Mouse (Mus musculus) heart, postnatal 0 days (tissue): ENCODE data around the gene Stxbp2. TPM values are rescaled to one million over a fixed set of nuclear protein-coding genes. Genes with fewer than 3 reads are reported as not detected.

ENCODE experiments used
- ATAC-seq: fragments of 200-750 bp; cut with Nextera tagmentation; 2 replicates; pipeline ENCODE4 v1.8.0; 2017; ENCODE audit warnings: low read depth, moderate number of reproducible peaks, moderate library complexity; ENCODE audit not compliant: insufficient read depth
- DNase-seq: peaks from one replicate; pipeline ENCODE4 v3.0.0-alpha.2; 2016; ENCODE audit warnings: low spot score
- H3K27ac ChIP-seq: fragments of 300-500 bp; sonication (generic); 2 replicates; pipeline ENCODE4 v1.5.1; 2014; ENCODE audit warnings: low read depth, mild to moderate bottlenecking
- H3K27me3 ChIP-seq: fragments of 300-500 bp; sonication (generic); 2 replicates; pipeline ENCODE4 v1.6.1; 2014; ENCODE audit warnings: low read length, mixed read lengths; ENCODE audit not compliant: control insufficient read depth, insufficient read depth
- H3K36me3 ChIP-seq: fragments of 300-500 bp; sonication (generic); replicated peaks from 2 replicates; pipeline ENCODE4 v1.6.1; 2014; ENCODE audit warnings: low read length, mixed read lengths; ENCODE audit not compliant: control insufficient read depth, insufficient read depth
- H3K4me1 ChIP-seq: fragments of 300-500 bp; sonication (generic); 2 replicates; pipeline ENCODE4 v1.6.1; 2014; ENCODE audit warnings: antibody characterized with exemption; ENCODE audit not compliant: control insufficient read depth, insufficient read depth
- H3K4me2 ChIP-seq: fragments of 300-500 bp; sonication (generic); 2 replicates; pipeline ENCODE4 v1.6.1; 2014; ENCODE audit warnings: low read depth, mild to moderate bottlenecking, low read length, moderate library complexity
- H3K4me3 ChIP-seq: fragments of 300-500 bp; sonication (generic); 2 replicates; pipeline ENCODE4 v1.5.1; 2014; ENCODE audit warnings: low read depth, low read length
- H3K9ac ChIP-seq: fragments of 300-500 bp; sonication (generic); replicated peaks from 2 replicates; pipeline ENCODE4 v1.6.1; 2014; ENCODE audit warnings: low read depth, low read length, mixed read lengths
- H3K9me3 ChIP-seq: fragments of 300-500 bp; sonication (generic); replicated peaks from 2 replicates; pipeline ENCODE4 v1.6.1; 2016; ENCODE audit warnings: low read length; ENCODE audit not compliant: control insufficient read depth
- CTCF ChIP-seq: IDR thresholded peaks from 2 replicates; pipeline ENCODE4 v1.5.1; 2016; ENCODE audit warnings: antibody characterized with exemption, control low read depth, low read depth
- EP300 ChIP-seq: IDR thresholded peaks from 2 replicates; pipeline ENCODE4 v1.6.1; 2016; ENCODE audit warnings: antibody characterized with exemption, low read depth
- WGBS: fragments of 180-500 bp; shearing (Covaris S2); extraction: QIAGEN DNeasy Blood & Tissue Kit; methylation state at CpG from one replicate; pipeline ENCODE4 v1.1.7; 2014; 5-methylcytosine and 5-hydroxymethylcytosine counted together
- polyA plus RNA-seq: library from polyadenylated mRNA; unstranded; fragments of >200 nt; fragmentation: Nextera tagmentation; extraction: Ambion mirVana; gene quantifications from 2 replicates; pipeline ENCODE4 v1.2.1, GENCODE M21; 2015
- total RNA-seq: library from RNA; depleted of rRNA; stranded (reverse); fragments of >200 nt; gene quantifications from 2 replicates; pipeline ENCODE4 v1.2.3, GENCODE M21; 2014; ENCODE audit warnings: low replicate concordance

The Stxbp2 gene
- total and polyA plus RNA-seq, 2 experiments from 2014 or later, result 14.5 to 15.2 TPM

DNA sequence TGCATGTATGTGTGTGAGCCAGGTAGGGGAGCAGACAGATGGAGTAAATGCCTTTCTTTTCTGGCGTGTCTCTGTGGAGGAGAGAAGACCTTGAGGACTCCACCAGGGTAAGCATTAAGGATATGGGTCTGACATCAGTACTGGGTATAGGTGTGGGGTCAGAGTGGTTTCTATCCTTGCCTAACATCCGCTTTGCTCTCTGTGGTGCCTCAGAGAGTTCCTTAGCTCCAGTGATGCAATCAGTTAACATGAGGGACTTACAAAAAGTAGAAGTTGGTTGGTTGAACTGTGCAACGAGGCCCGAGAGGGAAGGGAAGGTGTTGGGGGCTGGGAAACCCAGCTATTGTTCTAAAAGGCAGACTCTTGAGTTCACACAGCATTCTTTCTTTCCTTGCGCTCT is 33.6 kb downstream of the Stxbp2 start:
- Histone ChIP-seq H3K4me3 (no peak overlapping the region), H3K36me3 (no peaks in the 10 kb centered on the region), H3K27me3 (no peaks in the 10 kb centered on the region), H3K4me1 (no peaks in the 10 kb centered on the region), H3K9me3 (no peaks in the 10 kb centered on the region), H3K9ac (no peak overlapping the region), H3K27ac (no peak overlapping the region), H3K4me2 (no peak overlapping the region)
- WGBS, result 56% methylated on average over 5 of the region's 5 CpGs
- DNase-seq, result no peak
- no peak for ATAC-seq
- no peak for TF ChIP-seq CTCF
- no peak for TF ChIP-seq EP300

DNA sequence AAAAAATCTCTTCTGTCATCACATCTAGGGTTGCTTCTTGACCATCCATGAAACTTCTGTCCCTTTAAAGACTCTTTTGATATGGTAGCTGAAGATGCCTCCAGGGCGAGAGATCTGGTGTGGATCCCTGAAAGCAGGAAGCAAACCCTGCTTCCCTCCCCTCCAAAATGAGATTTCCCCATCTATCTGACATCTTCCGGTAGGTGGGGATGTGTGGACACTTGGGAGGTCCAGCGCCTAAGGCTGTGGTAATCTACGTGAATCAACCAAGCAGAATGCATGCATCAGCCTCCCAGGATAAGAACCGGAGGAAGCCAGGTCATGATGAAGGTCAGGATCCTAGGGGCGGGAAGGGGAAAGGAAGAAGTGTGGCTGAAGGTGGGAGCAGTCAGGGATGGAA is 34.8 kb downstream of the Stxbp2 start, which contains the start of gene Mcemp1:
Gene Mcemp1, plus strand, starts transcription at position 248 of the 400 bp plus-strand sequence.
- H3K9ac ChIP-seq, result no peak within 1 kb of the TSS
- H3K27me3 ChIP-seq, result no peaks in the 10 kb centered on the region
- H3K9me3 ChIP-seq, result no peaks in the 10 kb centered on the region
- no peaks in the 10 kb centered on the region for H3K36me3 ChIP-seq
- no peaks in the 10 kb centered on the region for H3K4me1 ChIP-seq
- DNase-seq (no peak), ATAC-seq (no peak)
- no peak within 1 kb of the TSS for H3K4me3 ChIP-seq
- H3K4me2 ChIP-seq, result no peak within 1 kb of the TSS
- TF ChIP-seq EP300, result no peak
- TF ChIP-seq CTCF, result no peak
- 52% methylated on average over 6 of the region's 6 CpGs for WGBS
- H3K27ac ChIP-seq, result no peak within 1 kb of the TSS

DNA sequence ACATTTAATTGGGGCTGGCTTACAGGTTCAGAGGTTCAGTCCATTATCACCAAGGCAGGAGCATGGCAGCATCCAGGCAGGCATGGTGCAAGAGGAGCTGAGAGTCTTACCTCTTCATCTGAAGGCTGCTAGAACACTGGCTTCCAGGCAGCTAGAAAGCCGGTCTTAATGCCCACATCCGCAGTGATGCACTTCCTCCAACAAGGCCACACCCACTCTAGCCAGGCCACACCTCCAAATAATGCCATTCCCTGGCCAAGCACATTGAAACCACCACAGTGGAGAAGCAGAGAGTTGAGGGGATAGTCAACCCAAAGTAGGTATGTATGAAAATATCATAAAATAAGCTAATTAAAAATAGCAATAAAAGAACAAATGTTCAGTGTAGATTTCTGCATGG is 39.6 kb downstream of the Stxbp2 start:
- 74% methylated on average over 2 of the region's 2 CpGs for WGBS
- H3K4me1 ChIP-seq, result no peaks in the 10 kb centered on the region
- H3K36me3 ChIP-seq, result no peaks in the 10 kb centered on the region
- DNase-seq, result no peak
- H3K27ac ChIP-seq, result no peak overlapping the region
- H3K4me2 ChIP-seq, result no peak overlapping the region
- no peaks in the 10 kb centered on the region for H3K9me3 ChIP-seq
- no peak for ATAC-seq
- no peaks in the 10 kb centered on the region for H3K27me3 ChIP-seq
- TF ChIP-seq EP300 (no peak), CTCF (no peak)
- no peak overlapping the region for H3K9ac ChIP-seq
- no peak overlapping the region for H3K4me3 ChIP-seq

DNA sequence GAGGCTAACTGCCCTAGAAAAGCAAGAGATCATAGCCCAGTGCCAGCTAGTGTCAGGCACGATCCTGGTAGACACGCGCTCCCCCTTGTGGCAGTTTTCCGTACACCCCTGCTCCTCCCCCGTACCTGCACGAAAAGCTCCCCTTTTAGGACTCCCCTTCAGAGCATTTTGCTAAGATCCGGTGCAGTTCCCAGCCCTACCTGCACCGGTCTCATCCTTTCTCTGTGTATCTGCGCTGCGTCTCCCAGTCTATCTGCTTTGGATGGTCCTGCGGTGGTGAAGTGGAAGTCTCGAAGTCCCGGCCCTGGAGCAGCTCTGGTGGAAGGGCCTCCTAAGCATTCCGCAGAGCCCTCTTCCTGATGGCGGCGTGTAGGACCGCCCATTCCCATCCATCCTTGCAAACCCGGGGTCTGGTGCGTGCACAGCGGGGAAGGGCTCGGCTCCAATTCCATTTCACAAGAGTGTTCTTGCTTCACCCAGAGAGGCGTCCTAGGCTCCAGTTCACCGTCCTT is 41.3 kb downstream of the Stxbp2 start, which contains the start of gene Fcor:
Gene Fcor, minus strand, starts transcription at position 383 of the 512 bp plus-strand sequence.
- Histone ChIP-seq H3K27me3 (no peaks in the 10 kb centered on the region), H3K36me3 (no peaks in the 10 kb centered on the region), H3K27ac (no peak within 1 kb of the TSS), H3K9ac (peak within 1 kb of the TSS; percentile 45; the same call in 1 of the 2 replicates), H3K4me1 (no peaks in the 10 kb centered on the region), H3K4me2 (peak within 1 kb of the TSS; percentile 71), H3K4me3 (peak within 1 kb of the TSS; percentile 51), H3K9me3 (no peaks in the 10 kb centered on the region)
- ATAC-seq (peak; percentile 61), DNase-seq (peak; percentile 75)
- WGBS, result under 1% methylated on average over 23 of the region's 23 CpGs
- TF ChIP-seq EP300, result no peak
- peak; percentile 79 for TF ChIP-seq CTCF

DNA sequence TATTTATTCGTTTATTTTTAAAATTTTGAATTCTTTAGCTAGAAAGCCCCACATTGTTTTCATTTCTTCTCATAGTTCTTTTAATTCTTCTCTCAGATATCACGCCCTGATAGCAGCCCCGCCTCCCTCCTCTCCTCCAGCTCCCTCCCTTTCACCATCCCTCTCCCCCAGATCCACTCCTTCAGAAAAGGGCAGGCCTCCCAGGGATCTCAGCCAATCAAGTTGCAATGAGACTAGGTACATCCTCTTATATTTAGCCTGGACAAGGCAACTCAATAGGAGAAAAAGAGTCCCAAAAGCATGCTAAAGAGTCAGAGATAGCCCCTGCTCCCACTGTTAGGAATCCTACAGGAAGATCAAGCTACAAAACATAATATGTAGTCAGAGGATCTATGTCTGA is 43.9 kb downstream of the Stxbp2 start:
- peaks cover 7% of the 10 kb centered on the region for H3K36me3 ChIP-seq
- DNase-seq, result no peak
- no peak overlapping the region for H3K27ac ChIP-seq
- no peak overlapping the region for H3K4me3 ChIP-seq
- H3K4me1 ChIP-seq, result 0 out of 2 replicates have a peak, but pooled peaks cover 10% of the 10 kb centered on the region
- H3K9me3 ChIP-seq, result no peaks in the 10 kb centered on the region
- no peaks in the 10 kb centered on the region for H3K27me3 ChIP-seq
- no peak overlapping the region for H3K4me2 ChIP-seq
- 41% methylated on average over 3 of the region's 3 CpGs for WGBS
- TF ChIP-seq CTCF, result no peak
- no peak for TF ChIP-seq EP300
- H3K9ac ChIP-seq, result no peak overlapping the region
- no peak for ATAC-seq
